Mouse (Mus musculus): Measurements from ENCODE around the gene Mylpf.
A peak's percentile ranks its signal among the peaks of the same experiment; 100 is the strongest.

- no peak for TF ChIP-seq POLR2A (IDR thresholded peaks at IDR 0.05; ENCODE audit: extremely low read depth, insufficient read depth, low read length)
- 0 out of 2 replicates have a peak, but pooled peaks have one; percentile 3 for TF ChIP-seq CTCF (IDR thresholded peaks at IDR 0.05; ENCODE audit: extremely low read depth, insufficient read depth, low read length)
Measured at GRCm38 (mm10) chr7:127183828-127184227, 24.9 kb upstream of the Mylpf start.
